Mouse (Mus musculus) megakaryocyte, embryonic 14.5 days (primary cell): ENCODE results near the gene Fndc10. TPM values are rescaled to one million over a fixed set of nuclear protein-coding genes. Genes with fewer than 3 reads are reported as not detected.

Experiments
- H3K27me3 ChIP-seq: replicated peaks from 2 replicates; pipeline ENCODE3; 2012; ENCODE audit warnings: inconsistent platforms
- H3K36me3 ChIP-seq: replicated peaks from 2 replicates; pipeline ENCODE3; 2012; ENCODE audit warnings: low read length, inconsistent platforms, mixed read lengths
- H3K4me1 ChIP-seq: 2 replicates; pipeline ENCODE4 v1.6.1; 2012; ENCODE audit warnings: inconsistent platforms
- H3K4me3 ChIP-seq: replicated peaks from 2 replicates; pipeline ENCODE3; 2012; ENCODE audit warnings: moderate library complexity, mild to moderate bottlenecking, inconsistent platforms
- H3K9me3 ChIP-seq: 2 replicates; pipeline ENCODE4 v1.6.1; 2012; ENCODE audit warnings: inconsistent platforms
- FLI1 ChIP-seq: IDR thresholded peaks from 2 replicates; pipeline ENCODE4 v1.6.1; 2012; ENCODE audit warnings: low read length, inconsistent platforms, mixed read lengths
- GATA1 ChIP-seq: IDR thresholded peaks from 3 replicates; pipeline ENCODE4 v1.6.1; 2012; ENCODE audit warnings: mixed read lengths, low read length, inconsistent platforms, borderline replicate concordance
- polyA plus RNA-seq: library from polyadenylated mRNA; stranded (reverse); fragments of >175 nt; gene quantifications from 2 replicates; pipeline ENCODE4 v1.2.3, GENCODE M21; 2012; ENCODE audit warnings: low replicate concordance; ENCODE audit not compliant: insufficient read depth

Fndc10 gene
- polyA plus RNA-seq, 1 experiment, result 0.44 TPM

DNA sequence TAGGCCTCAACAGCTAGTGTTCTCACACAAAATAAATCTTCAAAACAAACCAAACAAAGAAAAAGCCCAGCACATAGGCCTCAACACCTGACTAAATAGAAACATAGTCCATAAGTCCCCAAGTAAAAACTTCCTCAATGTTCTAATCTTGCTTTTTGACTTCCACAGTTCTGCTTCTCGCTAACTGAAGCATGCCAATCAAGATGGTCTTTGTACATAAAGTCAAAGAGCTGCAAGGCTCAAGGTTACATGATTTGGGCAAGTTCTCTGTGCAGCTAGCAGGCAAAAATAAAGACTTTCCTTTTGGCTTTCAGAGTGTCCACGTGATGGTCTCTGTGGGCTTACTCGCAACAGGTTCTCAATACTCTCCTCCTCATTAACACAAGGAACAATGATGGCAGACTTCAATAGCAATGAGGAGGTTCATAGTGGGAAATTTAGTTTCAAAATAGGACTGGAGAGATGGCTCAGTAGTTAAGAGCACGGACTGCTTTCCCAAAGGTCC is 9.3 kb downstream of the Fndc10 start:
- Histone ChIP-seq H3K4me3 (peak overlapping the region; percentile 97), H3K27me3 (peaks cover 6% of the 10 kb centered on the region), H3K9me3 (no peaks in the 10 kb centered on the region), H3K4me1 (peaks cover 38% of the 10 kb centered on the region), H3K36me3 (peaks cover 13% of the 10 kb centered on the region)
- TF ChIP-seq FLI1 (no peak), GATA1 (no peak)

DNA sequence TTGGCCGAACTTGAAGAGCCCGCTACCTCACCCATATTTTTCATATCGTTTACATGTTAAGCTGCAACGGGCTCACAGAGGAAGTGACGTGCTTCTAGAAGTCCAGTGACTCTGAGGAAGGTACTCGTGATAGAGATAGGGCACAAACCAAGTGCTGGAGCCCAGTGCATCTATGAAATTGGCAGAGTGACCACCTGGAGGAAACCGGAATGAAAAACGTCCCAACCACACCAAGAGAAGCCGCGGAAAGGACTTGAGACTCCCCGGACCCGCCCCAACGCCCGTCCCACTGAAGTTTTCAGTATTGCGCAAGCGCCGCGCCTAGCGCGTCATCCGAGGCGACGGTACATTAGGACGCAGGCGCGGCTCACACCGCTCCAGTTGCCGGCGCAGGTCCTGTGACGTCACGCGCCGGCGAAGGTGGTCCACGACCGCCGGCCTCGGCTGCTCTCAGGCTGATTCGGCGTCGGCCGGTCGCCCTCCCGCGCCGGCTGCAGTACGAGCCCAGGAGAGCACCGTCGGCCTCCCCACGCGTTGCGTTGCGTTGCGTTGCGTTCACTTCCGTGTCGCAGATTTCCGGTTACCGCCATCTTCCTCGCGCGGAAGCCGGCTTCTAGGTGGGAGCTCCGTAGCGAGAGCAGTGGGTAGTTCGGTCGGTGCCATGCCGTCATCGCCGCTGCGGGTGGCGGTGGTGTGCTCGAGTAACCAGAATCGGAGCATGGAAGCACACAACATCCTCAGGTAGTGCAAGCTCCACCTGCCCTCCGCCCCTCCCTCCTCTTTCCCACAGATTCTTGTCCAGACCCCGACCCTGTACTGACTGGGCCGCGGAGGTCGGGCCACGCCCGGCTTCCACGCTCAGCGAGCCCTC is 10.8 kb downstream of the Fndc10 start, which contains the start of gene Ssu72:
Gene Ssu72, plus strand, starts transcription at position 80 of the 871 bp plus-strand sequence.
- no peaks in the 10 kb centered on the region for H3K27me3 ChIP-seq
- H3K4me3 ChIP-seq, result peak within 1 kb of the TSS; percentile 97
- H3K4me1 ChIP-seq, result peaks cover 53% of the 10 kb centered on the region
- TF ChIP-seq GATA1 (no peak), FLI1 (0 out of 2 replicates have a peak, but pooled peaks have one; percentile 38)
- no peaks in the 10 kb centered on the region for H3K9me3 ChIP-seq
- peaks cover 20% of the 10 kb centered on the region for H3K36me3 ChIP-seq

DNA sequence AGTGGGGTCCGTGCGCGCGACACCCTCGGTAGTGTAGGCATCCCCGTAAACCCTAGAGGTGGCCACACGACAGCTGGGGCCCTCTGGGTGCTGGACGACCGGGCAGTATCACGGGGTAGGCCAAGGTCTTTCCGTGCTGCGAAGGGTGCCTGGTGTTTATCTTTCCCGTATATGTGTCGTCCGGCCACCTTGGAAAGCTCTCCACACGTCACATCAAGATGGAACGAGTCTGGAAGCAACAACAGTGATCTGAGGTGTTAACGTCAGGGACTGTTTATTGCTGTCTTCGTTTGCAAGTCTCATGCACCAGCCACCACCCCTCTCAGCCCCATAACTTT is 11.4 kb downstream of the Fndc10 start:
- Histone ChIP-seq H3K9me3 (no peaks in the 10 kb centered on the region), H3K27me3 (no peaks in the 10 kb centered on the region), H3K4me3 (peak overlapping the region; percentile 97), H3K36me3 (peaks cover 23% of the 10 kb centered on the region), H3K4me1 (peaks cover 59% of the 10 kb centered on the region)
- TF ChIP-seq GATA1 (no peak), FLI1 (no peak)

DNA sequence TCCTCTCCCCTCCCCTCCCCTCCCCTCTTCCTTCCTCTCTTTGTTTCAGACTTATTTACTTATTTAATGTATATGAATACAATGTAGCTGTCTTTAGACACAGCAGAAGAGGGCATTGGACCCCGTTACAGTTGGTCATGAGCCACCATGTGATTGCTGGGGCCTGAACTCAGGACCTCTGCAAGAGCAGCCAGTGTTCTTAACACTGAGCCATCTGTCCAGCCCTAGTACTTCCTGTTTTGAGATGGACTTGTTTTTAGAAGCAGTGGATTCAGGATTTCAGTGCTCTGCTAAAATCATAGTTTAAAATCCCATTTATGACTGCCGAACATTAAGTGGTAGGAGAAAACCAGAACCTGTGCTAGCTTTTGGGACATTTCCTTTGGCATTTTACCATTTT is 14.4 kb downstream of the Fndc10 start:
- Histone ChIP-seq H3K27me3 (no peaks in the 10 kb centered on the region), H3K4me1 (peaks cover 76% of the 10 kb centered on the region), H3K9me3 (no peaks in the 10 kb centered on the region), H3K36me3 (peaks cover 39% of the 10 kb centered on the region), H3K4me3 (peak overlapping the region; percentile 81)
- TF ChIP-seq GATA1, result no peak

DNA sequence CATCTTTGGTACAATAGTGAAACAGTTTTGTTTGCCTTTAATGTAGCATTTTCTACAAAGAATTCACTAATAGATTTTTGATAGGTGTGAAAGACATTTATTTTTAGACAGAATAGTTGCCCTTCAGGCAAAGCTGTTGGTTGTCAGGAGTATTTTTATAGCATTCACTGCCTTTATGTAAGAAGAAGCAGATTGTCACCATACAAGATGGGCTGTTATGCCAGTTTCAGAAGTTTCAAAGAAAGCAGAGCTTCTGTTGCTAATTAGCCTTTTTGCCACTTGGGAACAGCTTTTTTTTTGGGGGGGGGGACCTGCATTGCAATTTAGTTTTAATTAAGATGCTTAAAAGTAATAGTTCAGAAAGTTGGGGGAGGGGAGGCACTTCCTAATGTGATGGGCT is 14.8 kb downstream of the Fndc10 start:
- peak overlapping the region; percentile 79 for H3K4me3 ChIP-seq
- H3K4me1 ChIP-seq, result peaks cover 76% of the 10 kb centered on the region
- H3K36me3 ChIP-seq, result peaks cover 42% of the 10 kb centered on the region
- no peaks in the 10 kb centered on the region for H3K9me3 ChIP-seq
- no peak for TF ChIP-seq FLI1
- no peak for TF ChIP-seq GATA1
- H3K27me3 ChIP-seq, result no peaks in the 10 kb centered on the region

DNA sequence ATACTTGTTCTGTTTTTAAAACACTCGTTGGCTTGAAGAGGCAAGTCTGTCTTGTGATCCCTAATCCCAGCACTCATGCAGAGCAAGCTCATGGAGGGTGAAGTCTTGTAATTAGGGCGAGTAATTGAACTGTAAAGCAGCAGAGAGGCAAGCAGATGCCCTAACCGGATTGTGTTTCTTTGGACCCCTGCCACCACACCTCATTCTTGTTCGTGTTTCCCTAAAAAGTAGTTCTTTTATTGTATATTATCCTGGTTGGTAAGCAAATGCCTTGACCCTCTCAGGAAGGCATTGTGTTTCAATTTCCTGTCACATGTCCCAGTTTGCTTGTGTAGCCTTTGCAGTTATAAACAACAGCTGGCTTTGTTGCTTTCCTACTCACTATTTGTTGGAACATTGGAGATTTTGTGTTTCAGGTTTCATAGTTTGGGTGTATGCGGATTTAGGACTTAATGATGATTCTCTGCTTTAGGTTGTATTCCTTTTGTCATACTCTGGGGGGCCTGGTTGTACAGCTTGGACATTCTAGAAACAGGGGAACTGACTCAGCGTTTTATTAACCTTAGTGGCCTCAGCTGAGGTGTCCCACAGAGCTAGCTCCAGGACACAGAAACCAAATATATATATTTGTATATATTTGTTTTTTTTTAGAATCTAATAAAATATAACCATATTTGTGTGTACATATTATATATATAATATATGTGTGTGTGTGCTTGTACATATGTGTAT is 16.5 kb downstream of the Fndc10 start:
- Histone ChIP-seq H3K27me3 (no peaks in the 10 kb centered on the region), H3K9me3 (no peaks in the 10 kb centered on the region), H3K4me1 (peaks cover 80% of the 10 kb centered on the region), H3K4me3 (peak overlapping the region; percentile 85), H3K36me3 (peaks cover 58% of the 10 kb centered on the region)
- TF ChIP-seq FLI1 (no peak), GATA1 (no peak)

DNA sequence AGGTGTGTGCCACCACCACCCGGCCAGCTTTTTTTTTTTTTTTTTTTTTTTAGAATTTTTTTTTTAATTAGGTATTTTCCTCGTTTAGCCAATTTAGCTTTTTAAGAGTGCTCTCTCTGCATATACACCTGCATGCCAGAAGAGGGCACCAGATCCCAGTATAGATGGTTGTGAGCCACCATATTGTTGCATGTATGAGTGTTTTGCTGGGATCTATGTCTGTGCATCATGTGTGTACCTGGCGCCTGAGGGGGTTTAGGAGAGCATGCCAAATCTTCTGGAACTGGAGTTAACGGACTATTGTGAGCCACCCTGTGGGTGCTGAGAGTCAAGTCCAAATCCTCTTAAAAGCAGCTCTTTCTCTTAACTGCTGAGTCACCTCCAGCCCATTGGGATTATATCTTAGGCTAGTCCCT is 27.5 kb downstream of the Fndc10 start:
- Histone ChIP-seq H3K27me3 (no peaks in the 10 kb centered on the region), H3K36me3 (peaks cover 84% of the 10 kb centered on the region), H3K9me3 (no peaks in the 10 kb centered on the region), H3K4me1 (peaks cover 41% of the 10 kb centered on the region), H3K4me3 (no peak overlapping the region)
- TF ChIP-seq FLI1 (no peak), GATA1 (no peak)

DNA sequence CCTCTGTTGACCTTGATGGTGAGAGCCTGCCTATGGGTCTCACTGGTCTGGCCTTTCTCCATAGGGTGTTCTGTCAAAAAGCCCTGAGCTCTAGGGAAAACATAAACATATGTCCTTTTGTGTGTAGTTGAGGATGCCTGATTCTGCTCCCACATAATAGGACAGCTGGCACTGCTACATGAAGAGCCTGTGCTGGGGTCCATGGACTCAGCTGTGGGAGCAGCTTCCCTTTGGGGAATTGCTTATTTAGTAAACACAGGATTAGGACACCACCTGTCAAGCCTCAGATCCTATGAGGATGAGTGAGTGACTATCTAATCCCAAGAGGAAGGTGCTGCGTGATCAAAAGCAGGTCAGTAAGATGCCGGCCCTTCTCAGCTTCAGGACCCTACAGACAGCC is 33.9 kb downstream of the Fndc10 start:
- Histone ChIP-seq H3K4me1 (peaks cover 56% of the 10 kb centered on the region), H3K9me3 (no peaks in the 10 kb centered on the region), H3K27me3 (no peaks in the 10 kb centered on the region), H3K36me3 (peaks cover 93% of the 10 kb centered on the region), H3K4me3 (no peak overlapping the region)
- no peak for TF ChIP-seq GATA1
- no peak for TF ChIP-seq FLI1

DNA sequence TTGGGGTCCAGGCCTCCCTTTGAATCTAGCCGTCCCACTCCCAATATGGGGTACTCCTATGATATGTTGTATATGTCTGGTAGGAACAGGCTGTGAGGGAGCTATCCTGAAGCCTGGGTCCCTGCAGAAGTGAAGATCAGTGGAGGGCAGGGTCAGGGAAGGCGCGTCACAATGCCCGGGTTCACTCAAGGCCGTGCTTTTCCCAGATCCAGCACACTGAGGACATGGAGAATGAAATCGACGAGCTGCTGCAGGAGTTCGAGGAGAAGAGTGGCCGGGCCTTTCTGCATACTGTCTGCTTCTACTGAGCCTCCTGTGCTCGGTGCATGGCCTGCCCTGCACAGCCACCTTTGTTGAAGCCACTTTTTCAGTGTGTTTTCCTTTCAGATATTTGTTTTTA is 39.1 kb downstream of the Fndc10 start:
- peaks cover 63% of the 10 kb centered on the region for H3K4me1 ChIP-seq
- no peaks in the 10 kb centered on the region for H3K27me3 ChIP-seq
- TF ChIP-seq GATA1, result no peak
- TF ChIP-seq FLI1, result no peak
- no peaks in the 10 kb centered on the region for H3K9me3 ChIP-seq
- peaks cover 84% of the 10 kb centered on the region for H3K36me3 ChIP-seq
- H3K4me3 ChIP-seq, result peak overlapping the region; percentile 38

DNA sequence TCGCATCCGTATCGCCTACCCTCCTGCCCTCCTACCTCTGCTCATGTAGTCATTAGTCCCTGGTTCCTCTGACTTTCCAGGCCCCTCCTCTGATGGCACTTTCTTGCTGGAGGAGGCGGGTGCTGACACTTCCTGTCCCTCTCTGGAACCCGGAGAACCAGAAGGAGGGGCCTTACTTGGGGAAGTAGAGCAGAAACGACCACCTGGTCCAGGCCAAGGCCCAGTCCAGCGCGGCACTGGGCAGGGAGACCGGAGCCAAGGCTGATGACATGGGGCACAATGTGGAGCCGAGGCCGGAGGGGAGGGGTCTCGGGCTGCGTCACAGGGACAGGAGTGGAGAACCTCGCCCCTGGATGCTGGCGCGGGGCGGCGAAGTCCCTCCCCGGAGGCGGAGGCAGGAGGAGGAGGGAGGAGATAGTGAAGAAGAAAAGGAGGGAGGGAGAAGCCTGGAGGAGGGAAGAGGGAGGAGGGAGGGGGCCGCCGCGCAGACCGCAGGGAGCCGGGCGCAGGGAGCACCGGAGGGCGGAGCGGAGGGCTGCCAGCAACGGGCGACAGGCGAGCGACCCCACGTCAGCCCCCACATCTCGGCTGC is 40.3 kb downstream of the Fndc10 start, which contains the start of gene Tmem240:
Gene Tmem240, plus strand, starts transcription at position 451 of the 592 bp plus-strand sequence.
- Histone ChIP-seq H3K36me3 (peaks cover 83% of the 10 kb centered on the region), H3K27me3 (no peaks in the 10 kb centered on the region), H3K4me3 (peak within 1 kb of the TSS; percentile 97), H3K4me1 (peaks cover 66% of the 10 kb centered on the region), H3K9me3 (no peaks in the 10 kb centered on the region)
- no peak for TF ChIP-seq GATA1
- no peak for TF ChIP-seq FLI1
